Comparison of ENCODE assay signal across 40 mouse cellular contexts in the genomic region with DNA sequence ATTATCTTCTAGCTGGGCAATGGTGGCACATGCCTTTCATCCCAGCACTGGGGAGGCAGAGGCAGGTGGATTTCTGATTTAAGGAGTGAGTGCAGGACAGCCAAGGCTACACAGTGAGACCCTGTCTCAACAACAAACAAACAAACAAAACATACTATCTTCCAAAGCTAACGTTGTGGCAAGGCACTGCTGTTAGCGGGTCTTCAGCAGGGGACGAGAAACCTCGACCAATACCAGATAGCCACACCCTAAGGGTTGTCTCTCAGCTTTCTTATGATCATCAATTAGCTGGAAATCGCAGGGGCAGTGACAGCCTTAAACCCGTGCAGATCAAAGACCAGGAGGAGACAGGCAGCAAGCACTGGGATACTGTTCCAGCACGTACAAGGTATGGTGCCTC. TPM values are rescaled to one million over a fixed set of nuclear protein-coding genes. Genes with fewer than 3 reads are reported as not detected.
"Had no signal": no experiment of that assay in that cellular context is flagged by ENCODE, and none has a peak within 500 bp of the region (broad histone marks: within the 10 kb centered on the region; RNA-seq: fewer than 3 reads in every experiment).

A gene (plus strand): TSS at position 301 of the 400 bp plus-strand sequence.

- H3K4me2 ChIP-seq: heart, embryonic 11.5 days; heart, embryonic 13.5 days; heart, embryonic 15.5 days; hindbrain, embryonic 12.5 days; hindbrain, embryonic 13.5 days; hindbrain, embryonic 14.5 days; hindbrain, embryonic 15.5 days; intestine, embryonic 15.5 days; kidney, embryonic 15.5 days had no signal

- H3K9ac ChIP-seq: heart, embryonic 13.5 days; heart, embryonic 15.5 days; hindbrain, embryonic 12.5 days; hindbrain, embryonic 13.5 days; hindbrain, embryonic 14.5 days; hindbrain, embryonic 15.5 days; intestine, embryonic 15.5 days; kidney, embryonic 15.5 days had no signal

- H3K27me3 ChIP-seq: heart, embryonic 13.5 days; heart, embryonic 15.5 days; hindbrain, embryonic 12.5 days; hindbrain, embryonic 13.5 days; hindbrain, embryonic 15.5 days; intestine, embryonic 15.5 days; kidney, embryonic 15.5 days had no signal

- H3K4me1 ChIP-seq: heart, embryonic 10.5 days; heart, embryonic 13.5 days; heart, embryonic 15.5 days; hindbrain, embryonic 10.5 days; hindbrain, embryonic 12.5 days; hindbrain, embryonic 15.5 days; intestine, embryonic 15.5 days had no signal

- H3K36me3 ChIP-seq: heart, embryonic 10.5 days; heart, embryonic 13.5 days; heart, embryonic 15.5 days; hindbrain, embryonic 10.5 days; hindbrain, embryonic 12.5 days; hindbrain, embryonic 13.5 days; hindbrain, embryonic 15.5 days; intestine, embryonic 15.5 days; kidney, embryonic 15.5 days had no signal

- DNase-seq: heart, postnatal 10 days; heart, postnatal 14 days; heart, postnatal 36 days; heart, postnatal 4 days; kidney, adult 11 months; kidney, adult 18-20 months; kidney, adult 2 months; kidney, adult 8-10 months; kidney, adult 9 months; kidney, postnatal 10 days; kidney, postnatal 14 days; kidney, postnatal 25 days; kidney, postnatal 36 days; kidney, postnatal 4 days; layer of hippocampus, adult 9-11 months; layer of hippocampus, postnatal 36 days had no signal

- H3K9me3 ChIP-seq: heart, embryonic 10.5 days; heart, embryonic 13.5 days; heart, embryonic 15.5 days; hindbrain, embryonic 13.5 days; hindbrain, embryonic 15.5 days; intestine, embryonic 15.5 days had no signal

- ATAC-seq: hindbrain, embryonic 16.5 days; hindbrain, postnatal 0 days; inflammation-experienced regulatory T-cells, adult 6 months; intestine, embryonic 15.5 days; intestine, embryonic 16.5 days; intestine, postnatal 0 days had no signal

- H3K4me3 ChIP-seq: heart, embryonic 10.5 days; heart, embryonic 13.5 days; heart, embryonic 15.5 days; hindbrain, embryonic 10.5 days; hindbrain, embryonic 12.5 days; hindbrain, embryonic 13.5 days; hindbrain, embryonic 15.5 days; intestine, embryonic 15.5 days; kidney, embryonic 15.5 days; layer of hippocampus, adult 2 months had no signal

- H3K27ac ChIP-seq: heart, embryonic 10.5 days; heart, embryonic 13.5 days; heart, embryonic 15.5 days; hindbrain, embryonic 10.5 days; hindbrain, embryonic 12.5 days; hindbrain, embryonic 14.5 days; hindbrain, embryonic 15.5 days; hindbrain, postnatal 0 days; intestine, embryonic 15.5 days; kidney, postnatal 0 days; layer of hippocampus, adult 2 months had no signal

RNA-seq across cellular contexts. Expression of the gene that starts here (rescaled TPM):
- polyA plus RNA-seq: heart, embryonic 10.5 days; heart, embryonic 11.5 days; heart, embryonic 13.5 days; heart, embryonic 14.5 days; heart, embryonic 15.5 days; heart, embryonic 16.5 days; heart, postnatal 0 days; hindbrain, embryonic 11.5 days; hindbrain, embryonic 12.5 days; hindbrain, embryonic 13.5 days; hindbrain, embryonic 14.5 days; hindbrain, embryonic 16.5 days; hindbrain, postnatal 0 days; inflammation-experienced regulatory T-cells, adult 6 months; intestine, embryonic 14.5 days; intestine, embryonic 16.5 days; intestine, postnatal 0 days; kidney, postnatal 0 days; large intestine, adult 2 months had no signal
